Mouse (Mus musculus) MEL (cell line): ENCODE results near the gene Clca2. TPM values are rescaled to one million over a fixed set of nuclear protein-coding genes. Genes with fewer than 3 reads are reported as not detected.

Experiments
- DNase-seq: peaks from one replicate; pipeline ENCODE4 v3.0.0; 2011; ENCODE audit warnings: low read depth, low spot score
- H3K27ac ChIP-seq: 2 replicates; pipeline ENCODE4 v1.5.1; 2012; ENCODE audit warnings: low read depth, mild to moderate bottlenecking, control low read depth, low read length, moderate library complexity; ENCODE audit not compliant: control insufficient read depth
- H3K27me3 ChIP-seq, 2 experiments: fragments of 150-350 bp in 1 of 2; sonication (generic) in 1 of 2; 2 replicates each; pipeline ENCODE4 v1.6.1; 2012; ENCODE audit warnings: low read length in 2 of 2, mild to moderate bottlenecking in 2 of 2, improper control_type of control experiment in 1 of 2, moderate library complexity in 1 of 2; ENCODE audit not compliant: insufficient read depth in 2 of 2, control insufficient read depth in 1 of 2
- H3K36me3 ChIP-seq, 2 experiments: 2 replicates each; pipeline ENCODE4 v1.6.1; 2012 to 2014; ENCODE audit warnings: low read length in 2 of 2, improper control_type of control experiment in 1 of 2, inconsistent platforms in 1 of 2, mild to moderate bottlenecking in 1 of 2; ENCODE audit not compliant: insufficient read depth in 2 of 2, control insufficient read depth in 1 of 2
- H3K4me1 ChIP-seq, 2 experiments: fragments of 150-350 bp in 1 of 2; sonication (generic) in 1 of 2; 2 replicates each; pipeline ENCODE4 v1.6.1; 2012; ENCODE audit warnings: low read length in 2 of 2, improper control_type of control experiment in 1 of 2, mild to moderate bottlenecking in 1 of 2; ENCODE audit not compliant: insufficient read depth in 2 of 2, control insufficient read depth in 1 of 2
- H3K4me3 ChIP-seq, 2 experiments: fragments of 150-350 bp in 1 of 2; sonication (generic) in 1 of 2; 2 replicates each; pipeline ENCODE4 v1.5.1; 2012; ENCODE audit warnings: low read depth in 2 of 2, low read length in 2 of 2, mild to moderate bottlenecking in 2 of 2, moderate library complexity in 2 of 2, control low read depth in 1 of 2, improper control_type of control experiment in 1 of 2; ENCODE audit not compliant: control insufficient read depth in 1 of 2, insufficient read depth in 1 of 2
- H3K79me2 ChIP-seq: 2 replicates; pipeline ENCODE4 v1.6.1; 2012; ENCODE audit warnings: mild to moderate bottlenecking, low read length, moderate library complexity; ENCODE audit not compliant: control insufficient read depth, poor library complexity, insufficient read depth
- H3K9ac ChIP-seq: 2 replicates; pipeline ENCODE4 v1.6.1; 2012; ENCODE audit warnings: low read depth, mild to moderate bottlenecking, control low read depth, low read length, moderate library complexity; ENCODE audit not compliant: control insufficient read depth, poor library complexity, severe bottlenecking
- H3K9me3 ChIP-seq: fragments of 150-350 bp; sonication (generic); replicated peaks from 2 replicates; pipeline ENCODE4 v1.6.1; 2012; ENCODE audit warnings: mild to moderate bottlenecking, low read length, improper control_type of control experiment, moderate library complexity; ENCODE audit not compliant: insufficient read depth
- BHLHE40 ChIP-seq: IDR thresholded peaks from 2 replicates; pipeline ENCODE4 v1.6.1; 2012; ENCODE audit warnings: low read depth, mild to moderate bottlenecking, inconsistent platforms, low read length, improper control_type of control experiment, borderline replicate concordance
- CHD1 ChIP-seq: IDR thresholded peaks from 2 replicates; pipeline ENCODE4 v1.6.1; 2012; ENCODE audit warnings: low read depth, mild to moderate bottlenecking, inconsistent platforms, low read length, improper control_type of control experiment
- CHD2 ChIP-seq: IDR thresholded peaks from 2 replicates; pipeline ENCODE4 v1.6.1; 2011; ENCODE audit warnings: low read length, improper control_type of control experiment
- CTCF ChIP-seq, 3 experiments: IDR thresholded peaks in 2 of 3; conservative IDR thresholded peaks in 1 of 3; 2 replicates each; pipeline ENCODE4 v1.5.1; 2011 to 2012; ENCODE audit warnings: low read length in 3 of 3, low read depth in 2 of 3, mild to moderate bottlenecking in 2 of 3, improper control_type of control experiment in 1 of 3, inconsistent platforms in 1 of 3, mixed read lengths in 1 of 3, moderate library complexity in 1 of 3; ENCODE audit not compliant: control insufficient read depth in 1 of 3, insufficient read depth in 1 of 3, poor library complexity in 1 of 3, severe bottlenecking in 1 of 3
- EP300 ChIP-seq, 2 experiments: IDR thresholded peaks; 2 replicates each; pipeline ENCODE4 v1.6.1; 2011; ENCODE audit warnings: improper control_type of control experiment in 2 of 2, low read length in 2 of 2, low read depth in 1 of 2, mild to moderate bottlenecking in 1 of 2
- ETS1 ChIP-seq: IDR thresholded peaks from 2 replicates; pipeline ENCODE4 v1.6.1; 2012; ENCODE audit warnings: low read depth, mild to moderate bottlenecking, inconsistent platforms, low read length, improper control_type of control experiment, moderate library complexity
- HCFC1 ChIP-seq: IDR thresholded peaks from 2 replicates; pipeline ENCODE4 v1.6.1; 2012; ENCODE audit warnings: low read depth, mild to moderate bottlenecking, inconsistent platforms, low read length, improper control_type of control experiment, moderate library complexity
- JUND ChIP-seq: IDR thresholded peaks from 2 replicates; pipeline ENCODE4 v1.6.1; 2011; ENCODE audit warnings: low read depth, mild to moderate bottlenecking, improper control_type of control experiment, low read length
- KAT2A ChIP-seq: conservative IDR thresholded peaks from 2 replicates; pipeline ENCODE4 v1.6.1; 2012; ENCODE audit warnings: low read depth, low read length, improper control_type of control experiment, inconsistent platforms
- MAFK ChIP-seq: IDR thresholded peaks from 2 replicates; pipeline ENCODE4 v1.6.1; 2011; ENCODE audit warnings: low read depth, mild to moderate bottlenecking, low read length, improper control_type of control experiment, borderline replicate concordance
- MAX ChIP-seq: IDR thresholded peaks from 2 replicates; pipeline ENCODE4 v1.6.1; 2011; ENCODE audit warnings: low read length, improper control_type of control experiment
- MAZ ChIP-seq: IDR thresholded peaks from 2 replicates; pipeline ENCODE4 v1.6.1; 2012; ENCODE audit warnings: low read depth, mild to moderate bottlenecking, inconsistent platforms, low read length, improper control_type of control experiment
- MEF2A ChIP-seq: IDR thresholded peaks from 2 replicates; pipeline ENCODE4 v1.6.1; 2014; ENCODE audit warnings: low read depth, mild to moderate bottlenecking, inconsistent platforms, low read length, improper control_type of control experiment; ENCODE audit not compliant: poor library complexity, insufficient replicate concordance, severe bottlenecking; ENCODE audit errors: extremely low read depth
- MXI1 ChIP-seq: IDR thresholded peaks from 2 replicates; pipeline ENCODE4 v1.6.1; 2011; ENCODE audit warnings: mild to moderate bottlenecking, low read depth, low read length, improper control_type of control experiment
- MYC ChIP-seq: IDR thresholded peaks from 2 replicates; pipeline ENCODE4 v1.6.1; 2011; ENCODE audit warnings: low read depth, mild to moderate bottlenecking, low read length, improper control_type of control experiment, moderate library complexity
- NELFE ChIP-seq: IDR thresholded peaks from 2 replicates; pipeline ENCODE4 v1.6.1; 2011; ENCODE audit warnings: low read depth, low read length, improper control_type of control experiment
- NRF1 ChIP-seq: IDR thresholded peaks from 2 replicates; pipeline ENCODE4 v1.6.1; 2014; ENCODE audit warnings: low read depth, mild to moderate bottlenecking, inconsistent platforms, low read length, improper control_type of control experiment, moderate library complexity; ENCODE audit not compliant: poor library complexity, insufficient read depth, severe bottlenecking
- POLR2AphosphoS2 ChIP-seq: IDR thresholded peaks from 2 replicates; pipeline ENCODE4 v1.6.1; 2011; ENCODE audit warnings: low read length, improper control_type of control experiment
- POLR2AphosphoS5 ChIP-seq: IDR thresholded peaks from 2 replicates; pipeline ENCODE4 v1.6.1; 2012; ENCODE audit warnings: low read depth, borderline replicate concordance, mild to moderate bottlenecking, inconsistent platforms, low read length, moderate library complexity, mixed read lengths
- RAD21 ChIP-seq: IDR thresholded peaks from 2 replicates; pipeline ENCODE4 v1.6.1; 2011; ENCODE audit warnings: mild to moderate bottlenecking, low read depth, low read length, improper control_type of control experiment
- RCOR1 ChIP-seq: IDR thresholded peaks from 2 replicates; pipeline ENCODE4 v1.6.1; 2012; ENCODE audit warnings: low read depth, mild to moderate bottlenecking, inconsistent platforms, low read length, improper control_type of control experiment
- SIN3A ChIP-seq: IDR thresholded peaks from 2 replicates; pipeline ENCODE4 v1.6.1; 2012; ENCODE audit warnings: low read length, improper control_type of control experiment, inconsistent platforms
- TBP ChIP-seq: IDR thresholded peaks from 2 replicates; pipeline ENCODE4 v1.8.0; 2011; ENCODE audit warnings: low read depth, low read length, improper control_type of control experiment
- TCF12 ChIP-seq: IDR thresholded peaks from 2 replicates; pipeline ENCODE4 v1.6.1; 2014; ENCODE audit warnings: low read depth, mild to moderate bottlenecking, inconsistent platforms, low read length, improper control_type of control experiment, moderate library complexity
- UBTF ChIP-seq: IDR thresholded peaks from 2 replicates; pipeline ENCODE4 v1.6.1; 2012; ENCODE audit warnings: low read depth, mild to moderate bottlenecking, inconsistent platforms, low read length, improper control_type of control experiment, moderate library complexity, borderline replicate concordance; ENCODE audit not compliant: insufficient read depth
- USF2 ChIP-seq, 2 experiments: IDR thresholded peaks; 2 replicates each; pipeline ENCODE4 v1.6.1; 2011 to 2012; ENCODE audit warnings: improper control_type of control experiment in 2 of 2, low read length in 2 of 2, borderline replicate concordance in 1 of 2, inconsistent platforms in 1 of 2, low read depth in 1 of 2, mild to moderate bottlenecking in 1 of 2; ENCODE audit not compliant: insufficient read depth in 1 of 2
- ZC3H11A ChIP-seq: IDR thresholded peaks from 2 replicates; pipeline ENCODE4 v1.6.1; 2012; ENCODE audit warnings: low read depth, mild to moderate bottlenecking, inconsistent platforms, low read length, improper control_type of control experiment
- ZKSCAN1 ChIP-seq: IDR thresholded peaks from 2 replicates; pipeline ENCODE4 v1.6.1; 2012; ENCODE audit warnings: low read depth, mild to moderate bottlenecking, inconsistent platforms, low read length, improper control_type of control experiment, moderate library complexity
- ZMIZ1 ChIP-seq: IDR thresholded peaks from 2 replicates; pipeline ENCODE4 v1.6.1; 2012; ENCODE audit warnings: low read depth, mild to moderate bottlenecking, inconsistent platforms, low read length, improper control_type of control experiment, moderate library complexity
- polyA plus RNA-seq, 2 experiments: library from polyadenylated mRNA; stranded (reverse) in 1 of 2; unstranded in 1 of 2; fragments of >175 nt in 1 of 2; fragments of >200 nt in 1 of 2; gene quantifications; 2 replicates each; pipeline versions ENCODE4 v1.2.1 to v1.2.4; 2012; ENCODE audit warnings: low replicate concordance in 2 of 2, low read depth in 1 of 2; ENCODE audit not compliant: insufficient read length in 2 of 2, insufficient read depth in 1 of 2, missing spikeins in 1 of 2
- total RNA-seq: library from RNA; depleted of rRNA; stranded (reverse); fragments of 300-350 nt; gene quantifications from 2 replicates; pipeline ENCODE4 v1.2.3, GENCODE M21; 2012

The Clca2 gene
- total and polyA plus RNA-seq, 3 experiments, result not detected

GRCm38 (mm10) chr3:145103770-145104169, 4.5 kb upstream of the Clca2 start:
- H3K9me3 ChIP-seq, result no peaks in the 10 kb centered on the region
- H3K4me1 ChIP-seq, result peaks cover 0 to 14% of the 10 kb centered on the region in 2 experiments; a peak in 3 of 4 replicates
- peaks cover 0 to 3% of the 10 kb centered on the region in 2 experiments; a peak in 2 of 4 replicates for H3K36me3 ChIP-seq
- DNase-seq, result peak; percentile 41
- H3K9ac ChIP-seq, result no peak overlapping the region
- H3K79me2 ChIP-seq, result no peaks in the 10 kb centered on the region
- H3K27me3 ChIP-seq, result no peaks in the 10 kb centered on the region
- H3K4me3 ChIP-seq, result no peak overlapping the region
- no peak for TF ChIP-seq RAD21
- no peak for TF ChIP-seq CTCF (IDR thresholded peaks at IDR 0.05 in 2 of 3, conservative IDR thresholded peaks at IDR 0.05 in 1 of 3; ENCODE audit: control insufficient read depth in 1 of 3, insufficient read depth in 1 of 3, low read depth in 2 of 3, low read length in 3 of 3, poor library complexity in 1 of 3, severe bottlenecking in 1 of 3)
- no peak for TF ChIP-seq POLR2AphosphoS5
- no peak for TF ChIP-seq ZC3H11A
- no peak for TF ChIP-seq ZMIZ1
- no peak for TF ChIP-seq USF2 (IDR thresholded peaks at IDR 0.05; ENCODE audit: borderline replicate concordance in 1 of 2, insufficient read depth in 1 of 2, low read depth in 1 of 2, low read length in 2 of 2)
- no peak for TF ChIP-seq ETS1
- no peak for TF ChIP-seq JUND
- TF ChIP-seq MXI1, result no peak
- no peak for TF ChIP-seq MAZ
- TF ChIP-seq MYC, result no peak
- TF ChIP-seq EP300 (IDR thresholded peaks at IDR 0.05; ENCODE audit: low read depth in 1 of 2, low read length in 2 of 2), result no peak
- no peak for TF ChIP-seq MEF2A
- no peak overlapping the region for H3K27ac ChIP-seq

DNA sequence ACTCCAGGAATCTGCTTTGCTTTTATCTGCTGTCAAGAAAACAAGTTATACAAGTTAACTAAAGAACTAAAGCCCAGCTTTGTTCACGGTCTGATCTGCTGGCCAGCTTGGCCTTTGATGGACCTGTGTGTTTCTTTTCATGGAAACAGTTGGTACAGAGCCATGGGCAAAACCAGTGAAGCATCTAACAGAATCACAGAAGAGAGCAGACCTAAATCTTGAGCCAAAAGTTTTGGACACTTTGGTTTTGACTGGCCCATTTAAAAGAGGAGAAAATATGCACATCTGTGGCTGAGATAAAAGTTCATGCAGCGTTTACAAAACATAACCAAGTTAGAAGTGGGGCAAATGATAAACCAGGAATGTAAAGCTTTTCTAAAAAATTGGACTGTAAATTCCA, 4.1 kb upstream of the Clca2 start:
- DNase-seq, result no peak
- TF ChIP-seq ZKSCAN1, result no peak
- no peak for TF ChIP-seq SIN3A
- TF ChIP-seq UBTF, result no peak
- no peak for TF ChIP-seq TBP
- no peak for TF ChIP-seq KAT2A
- no peak for TF ChIP-seq POLR2AphosphoS2
- no peak for TF ChIP-seq NRF1
- TF ChIP-seq MAFK, result no peak
- no peak for TF ChIP-seq HCFC1
- TF ChIP-seq RAD21, result no peak
- TF ChIP-seq NELFE, result no peak
- no peak for TF ChIP-seq MAX
- no peak for TF ChIP-seq TCF12
- no peak for TF ChIP-seq RCOR1
- no peak for TF ChIP-seq BHLHE40
- no peak for TF ChIP-seq MAZ
- no peak for TF ChIP-seq CTCF (IDR thresholded peaks at IDR 0.05 in 2 of 3, conservative IDR thresholded peaks at IDR 0.05 in 1 of 3; ENCODE audit: control insufficient read depth in 1 of 3, insufficient read depth in 1 of 3, low read depth in 2 of 3, low read length in 3 of 3, poor library complexity in 1 of 3, severe bottlenecking in 1 of 3)
- TF ChIP-seq CHD2, result no peak
- no peak for TF ChIP-seq CHD1
- Histone ChIP-seq H3K4me3 (no peak overlapping the region), H3K79me2 (no peaks in the 10 kb centered on the region), H3K9me3 (no peaks in the 10 kb centered on the region), H3K27ac (no peak overlapping the region), H3K36me3 (peaks cover 0 to 3% of the 10 kb centered on the region in 2 experiments; a peak in 2 of 4 replicates), H3K4me1 (peaks cover 0 to 14% of the 10 kb centered on the region in 2 experiments; a peak in 3 of 4 replicates), H3K9ac (no peak overlapping the region), H3K27me3 (no peaks in the 10 kb centered on the region)
